In the genomic region with DNA sequence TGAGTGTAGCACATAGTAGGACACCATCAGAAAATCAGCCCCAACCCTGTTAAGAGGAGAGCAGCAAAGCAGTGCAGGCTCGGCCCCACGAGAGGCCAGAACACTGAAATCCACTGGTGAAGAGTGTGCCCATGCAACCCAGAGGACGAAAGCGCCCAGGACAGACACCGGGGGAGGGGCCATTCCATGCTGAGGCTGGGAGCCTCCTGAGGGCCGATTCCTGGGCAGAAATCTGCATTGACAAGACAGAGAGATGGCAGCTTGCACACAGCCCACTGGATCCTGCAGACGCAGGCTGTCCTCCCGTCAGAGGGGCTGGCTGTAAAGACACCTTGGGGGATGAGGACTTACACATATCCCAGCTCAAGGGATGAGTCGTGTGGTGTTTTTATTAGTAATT, we compare ENCODE assay signal across 26 mouse cellular contexts.
DNase-seq lines count a peak whose midpoint lies in the region; ATAC-seq and TF ChIP-seq lines count a peak whose summit lies in the region.
"Had no signal": no experiment of that assay in that cellular context is flagged by ENCODE, and none has a peak within 500 bp of the region (broad histone marks: within the 10 kb centered on the region; RNA-seq: fewer than 3 reads in every experiment).

No protein-coding gene starts in this region.

- no peak overlapping the region for H3K9ac ChIP-seq in midbrain, embryonic 11.5 days (ENCODE audit: low read length)
- no peak overlapping the region for H3K9ac ChIP-seq in midbrain, embryonic 15.5 days
- H3K9ac ChIP-seq in intestine, postnatal 0 days (ENCODE audit: low read depth, low read length), result no peak overlapping the region
- H3K9ac ChIP-seq: heart, embryonic 15.5 days; hindbrain, embryonic 14.5 days; limb, embryonic 13.5 days; liver, embryonic 12.5 days; liver, postnatal 0 days; midbrain, embryonic 12.5 days; neural tube, embryonic 13.5 days had no signal

- no peak for ATAC-seq in midbrain, embryonic 11.5 days (ENCODE audit: low FRiP score)
- no peak for ATAC-seq in midbrain, embryonic 15.5 days (replicated peaks)
- ATAC-seq in intestine, postnatal 0 days, result peak; percentile 34
- ATAC-seq: CD4-positive, CD25-positive, alpha-beta regulatory T cell, adult 4 months; forebrain, embryonic 16.5 days; liver, embryonic 12.5 days; liver, postnatal 0 days had no signal

- H3K9me3 ChIP-seq in midbrain, embryonic 11.5 days (ENCODE audit: control insufficient read depth, low read length), result no peaks in the 10 kb centered on the region
- no peaks in the 10 kb centered on the region for H3K9me3 ChIP-seq in midbrain, embryonic 15.5 days
- H3K9me3 ChIP-seq in intestine, postnatal 0 days (ENCODE audit: control insufficient read depth), result no peaks in the 10 kb centered on the region
- H3K9me3 ChIP-seq: heart, embryonic 15.5 days; limb, embryonic 13.5 days; liver, embryonic 12.5 days; midbrain, embryonic 12.5 days; neural tube, embryonic 13.5 days had no signal

- peaks cover 11% of the 10 kb centered on the region for H3K4me1 ChIP-seq in midbrain, embryonic 11.5 days (ENCODE audit: control insufficient read depth, insufficient read depth, low read length)
- H3K4me1 ChIP-seq in midbrain, embryonic 15.5 days, result peaks cover 6% of the 10 kb centered on the region; the same call in 1 of the 2 replicates
- peaks cover 15% of the 10 kb centered on the region; the same call in 1 of the 2 replicates for H3K4me1 ChIP-seq in intestine, postnatal 0 days (replicated peaks; ENCODE audit: control insufficient read depth, insufficient read depth, low read length)

- H3K4me3 ChIP-seq in midbrain, embryonic 11.5 days (ENCODE audit: low read depth, low read length), result no peak overlapping the region
- no peak overlapping the region for H3K4me3 ChIP-seq in midbrain, embryonic 15.5 days
- peak overlapping the region; percentile 21; the same call in 1 of the 2 replicates for H3K4me3 ChIP-seq in intestine, postnatal 0 days (ENCODE audit: low read depth, low read length)
- H3K4me3 ChIP-seq: erythroblast, embryonic 14.5 days; heart, embryonic 15.5 days; limb, embryonic 13.5 days; liver, embryonic 12.5 days; midbrain, embryonic 12.5 days; neural tube, embryonic 13.5 days had no signal

- H3K36me3 ChIP-seq in midbrain, embryonic 11.5 days (ENCODE audit: control insufficient read depth, insufficient read depth, low read length), result no peaks in the 10 kb centered on the region
- H3K36me3 ChIP-seq in midbrain, embryonic 15.5 days (replicated peaks), result no peaks in the 10 kb centered on the region
- no peaks in the 10 kb centered on the region for H3K36me3 ChIP-seq in intestine, postnatal 0 days (ENCODE audit: control insufficient read depth, insufficient read depth)
- H3K36me3 ChIP-seq: heart, embryonic 15.5 days; limb, embryonic 13.5 days; liver, embryonic 12.5 days; midbrain, embryonic 12.5 days; neural tube, embryonic 13.5 days had no signal

- TF ChIP-seq CTCF in intestine, postnatal 0 days (IDR thresholded peaks at IDR 0.05; ENCODE audit: low read depth), result no peak

- no peak overlapping the region for H3K4me2 ChIP-seq in midbrain, embryonic 11.5 days
- no peak overlapping the region for H3K4me2 ChIP-seq in midbrain, embryonic 15.5 days
- H3K4me2 ChIP-seq in intestine, postnatal 0 days (replicated peaks; ENCODE audit: low read depth), result peak overlapping the region; percentile 55
- H3K4me2 ChIP-seq: heart, embryonic 15.5 days; hindbrain, embryonic 14.5 days; limb, embryonic 13.5 days; liver, embryonic 12.5 days; midbrain, embryonic 12.5 days; neural tube, embryonic 13.5 days had no signal

- DNase-seq in adrenal gland, postnatal 36 days, result peak; percentile 42 to 57
- DNase-seq in adrenal gland, adult 18-20 months (ENCODE audit: low spot score in 2 of 2), result no peak
- peak; percentile 33 for DNase-seq in midbrain, embryonic 11.5 days (ENCODE audit: low spot score, missing footprints)
- no peak for DNase-seq in urinary bladder, postnatal 14 days (ENCODE audit: low spot score)
- DNase-seq in cerebellum, adult 9-11 months, result no peak
- DNase-seq: cerebellum, adult 11-12 months; cerebellum, postnatal 10 days; gastrocnemius, postnatal 14 days; kidney, adult 2 months; kidney, postnatal 14 days; liver, postnatal 0 days; lung, postnatal 36 days; right cerebral cortex, postnatal 4 days; thymus, adult 2 months; thymus, postnatal 36 days had no signal

- H3K27me3 ChIP-seq in midbrain, embryonic 11.5 days (ENCODE audit: control insufficient read depth, insufficient read depth, low read length), result no peaks in the 10 kb centered on the region
- no peaks in the 10 kb centered on the region for H3K27me3 ChIP-seq in midbrain, embryonic 15.5 days (replicated peaks)
- H3K27me3 ChIP-seq in intestine, postnatal 0 days (replicated peaks; ENCODE audit: control insufficient read depth, insufficient read depth, low read length), result no peaks in the 10 kb centered on the region
- H3K27me3 ChIP-seq: heart, embryonic 15.5 days; limb, embryonic 13.5 days; neural tube, embryonic 13.5 days had no signal

- H3K27ac ChIP-seq in midbrain, embryonic 11.5 days (ENCODE audit: low read depth, low read length), result no peak overlapping the region
- H3K27ac ChIP-seq in midbrain, embryonic 15.5 days, result no peak overlapping the region
- no peak overlapping the region; the same call in 1 of the 2 replicates for H3K27ac ChIP-seq in intestine, postnatal 0 days (ENCODE audit: low read depth, low read length)
- H3K27ac ChIP-seq: heart, embryonic 15.5 days; hindbrain, embryonic 14.5 days; limb, embryonic 13.5 days; liver, embryonic 12.5 days; midbrain, embryonic 12.5 days; neural tube, embryonic 13.5 days had no signal

- 63% methylated on average over 9 of the region's 9 CpGs for WGBS in midbrain, embryonic 11.5 days
- 56% methylated on average over 9 of the region's 9 CpGs for WGBS in midbrain, embryonic 15.5 days
- WGBS in intestine, postnatal 0 days, result 38% methylated on average over 9 of the region's 9 CpGs

Comparison
In these comparisons a context has a peak if more than half of its experiments do, and no peak if none do; other contexts are left out.
1. DNase-seq: peak in adrenal gland, postnatal 36 days (2 of 2) and midbrain, embryonic 11.5 days (single experiment); none in adrenal gland, adult 18-20 months (0 of 2), urinary bladder, postnatal 14 days (single experiment) and cerebellum, adult 9-11 months (single experiment).